Mouse (Mus musculus) forebrain, postnatal 0 days (tissue): ENCODE measurements at regions not wholly inside any gene's neighbourhood (a gene's known extent, or its start where the extent isn't known, plus 50 kb on each side); places are given as distances from the start of the nearest gene placed in this dataset.

ENCODE experiments used
- ATAC-seq: fragments of 200-750 bp; cut with Nextera tagmentation; 2 replicates; pipeline ENCODE4 v1.8.0; 2017; ENCODE audit warnings: mild to moderate bottlenecking, moderate library complexity
- DNase-seq: peaks from one replicate; pipeline ENCODE4 v3.0.0-alpha.2; 2015
- H3K27ac ChIP-seq: fragments of 300-500 bp; sonication (generic); 2 replicates; pipeline ENCODE4 v1.5.1; 2014; ENCODE audit warnings: low read depth, mild to moderate bottlenecking, antibody characterized with exemption, low read length, moderate library complexity, mixed read lengths
- H3K27me3 ChIP-seq: fragments of 300-500 bp; sonication (generic); 2 replicates; pipeline ENCODE4 v1.6.1; 2014; ENCODE audit warnings: mild to moderate bottlenecking, low read length, mixed read lengths; ENCODE audit not compliant: insufficient read depth
- H3K36me3 ChIP-seq: fragments of 300-500 bp; sonication (generic); 2 replicates; pipeline ENCODE4 v1.6.1; 2014; ENCODE audit warnings: mild to moderate bottlenecking, moderate library complexity; ENCODE audit not compliant: insufficient read depth
- H3K4me1 ChIP-seq: fragments of 300-500 bp; sonication (generic); 2 replicates; pipeline ENCODE4 v1.6.1; 2014; ENCODE audit warnings: antibody characterized with exemption; ENCODE audit not compliant: insufficient read depth
- H3K4me2 ChIP-seq: fragments of 300-500 bp; sonication (generic); 2 replicates; pipeline ENCODE4 v1.6.1; 2014; ENCODE audit warnings: low read depth, mild to moderate bottlenecking, moderate library complexity
- H3K4me3 ChIP-seq: fragments of 300-500 bp; sonication (generic); 2 replicates; pipeline ENCODE4 v1.5.1; 2014; ENCODE audit warnings: low read depth, low read length, mixed read lengths
- H3K9ac ChIP-seq: fragments of 300-500 bp; sonication (generic); 2 replicates; pipeline ENCODE4 v1.6.1; 2014; ENCODE audit warnings: mild to moderate bottlenecking
- H3K9me3 ChIP-seq: fragments of 300-500 bp; sonication (generic); 2 replicates; pipeline ENCODE4 v1.6.1; 2016; ENCODE audit warnings: low read length
- CTCF ChIP-seq: sonication (generic); IDR thresholded peaks from 2 replicates; pipeline ENCODE4 v1.5.1; 2016; ENCODE audit warnings: antibody characterized with exemption, control low read depth, low read depth
- WGBS: fragments of 180-500 bp; shearing (Covaris S2); extraction: QIAGEN DNeasy Blood & Tissue Kit; methylation state at CpG from one replicate; pipeline ENCODE4 v1.1.7; 2014; 5-methylcytosine and 5-hydroxymethylcytosine counted together

- DNase-seq (no peak), ATAC-seq (no peak)
- Histone ChIP-seq H3K4me1 (peaks cover 21% of the 10 kb centered on the region), H3K27ac (no peak overlapping the region), H3K27me3 (no peaks in the 10 kb centered on the region), H3K9ac (no peak overlapping the region), H3K4me2 (no peak overlapping the region), H3K4me3 (no peak overlapping the region), H3K9me3 (no peaks in the 10 kb centered on the region), H3K36me3 (no peaks in the 10 kb centered on the region)
- TF ChIP-seq CTCF: no peak
- WGBS: 73% methylated on average over 2 of the region's 2 CpGs
These were observed 90.8 kb downstream of the Chst1 start for GRCm38 (mm10) chr2:92690304-92690703.

GRCm38 (mm10) chr2:92691438-92691837 is 91.9 kb downstream of the Chst1 start:
- no peak for DNase-seq
- no peak for ATAC-seq
- no peak overlapping the region for H3K4me3 ChIP-seq
- WGBS: 84% methylated on average over 2 of the region's 2 CpGs
- no peaks in the 10 kb centered on the region for H3K27me3 ChIP-seq
- no peak for TF ChIP-seq CTCF
- no peak overlapping the region for H3K4me2 ChIP-seq
- H3K9me3 ChIP-seq: no peaks in the 10 kb centered on the region
- no peak overlapping the region for H3K27ac ChIP-seq
- H3K36me3 ChIP-seq: no peaks in the 10 kb centered on the region
- peaks cover 27% of the 10 kb centered on the region for H3K4me1 ChIP-seq
- no peak overlapping the region for H3K9ac ChIP-seq

GRCm38 (mm10) chr2:92692623-92693022 is 93.1 kb downstream of the Chst1 start:
- no peak overlapping the region for H3K4me3 ChIP-seq
- H3K27ac ChIP-seq: peak overlapping the region; percentile 54
- TF ChIP-seq CTCF: peak; percentile 48
- H3K4me1 ChIP-seq: peaks cover 27% of the 10 kb centered on the region
- no peaks in the 10 kb centered on the region for H3K27me3 ChIP-seq
- WGBS: 29% methylated on average over 1 of the region's 1 CpGs
- H3K9ac ChIP-seq: no peak overlapping the region
- DNase-seq (peak; percentile 63), ATAC-seq (peak; percentile 42)
- H3K36me3 ChIP-seq: no peaks in the 10 kb centered on the region
- H3K4me2 ChIP-seq: no peak overlapping the region
- H3K9me3 ChIP-seq: no peaks in the 10 kb centered on the region

- H3K9me3 ChIP-seq: no peaks in the 10 kb centered on the region
- no peak overlapping the region for H3K4me2 ChIP-seq
- H3K36me3 ChIP-seq: no peaks in the 10 kb centered on the region
- H3K9ac ChIP-seq: no peak overlapping the region
- H3K27me3 ChIP-seq: no peaks in the 10 kb centered on the region
- H3K4me3 ChIP-seq: no peak overlapping the region
- ATAC-seq (no peak), DNase-seq (no peak)
- peak overlapping the region; percentile 54 for H3K27ac ChIP-seq
- H3K4me1 ChIP-seq: peaks cover 27% of the 10 kb centered on the region
- no peak for TF ChIP-seq CTCF
These were observed 93.5 kb downstream of the Chst1 start for GRCm38 (mm10) chr2:92693024-92693423.

- ATAC-seq (no peak), DNase-seq (no peak)
- Histone ChIP-seq H3K27me3 (no peaks in the 10 kb centered on the region), H3K36me3 (no peaks in the 10 kb centered on the region), H3K27ac (no peak overlapping the region), H3K4me3 (no peak overlapping the region), H3K9ac (no peak overlapping the region), H3K4me2 (no peak overlapping the region), H3K4me1 (peaks cover 12% of the 10 kb centered on the region; the same call in 1 of the 2 replicates), H3K9me3 (no peaks in the 10 kb centered on the region)
- TF ChIP-seq CTCF: no peak
- 81% methylated on average over 2 of the region's 2 CpGs for WGBS
These were observed 95.3 kb downstream of the Chst1 start for GRCm38 (mm10) chr2:92694797-92695196.

GRCm38 (mm10) chr2:92695869-92696268 is 96.4 kb downstream of the Chst1 start:
- Histone ChIP-seq H3K4me2 (no peak overlapping the region), H3K9me3 (no peaks in the 10 kb centered on the region), H3K27me3 (no peaks in the 10 kb centered on the region), H3K36me3 (no peaks in the 10 kb centered on the region), H3K4me1 (peaks cover 5% of the 10 kb centered on the region; the same call in 1 of the 2 replicates), H3K4me3 (no peak overlapping the region), H3K27ac (no peak overlapping the region), H3K9ac (no peak overlapping the region)
- ATAC-seq: peak; percentile 55
- TF ChIP-seq CTCF: no peak
- DNase-seq: peak; percentile 53
- WGBS: 14% methylated on average over 3 of the region's 3 CpGs

GRCm38 (mm10) chr2:92697721-92698120 is 98.2 kb downstream of the Chst1 start:
- Histone ChIP-seq H3K9ac (no peak overlapping the region), H3K4me2 (no peak overlapping the region)
- WGBS: 46% methylated on average over 5 of the region's 5 CpGs

GRCm38 (mm10) chr2:92699360-92699759 is 99.9 kb downstream of the Chst1 start:
- Histone ChIP-seq H3K9ac (no peak overlapping the region), H3K27ac (no peak overlapping the region), H3K4me3 (no peak overlapping the region), H3K4me1 (peaks cover 5% of the 10 kb centered on the region; the same call in 1 of the 2 replicates), H3K36me3 (no peaks in the 10 kb centered on the region), H3K9me3 (no peaks in the 10 kb centered on the region), H3K4me2 (no peak overlapping the region), H3K27me3 (no peaks in the 10 kb centered on the region)
- ATAC-seq (no peak), DNase-seq (no peak)
- WGBS: 61% methylated on average over 6 of the region's 6 CpGs
- no peak for TF ChIP-seq CTCF

More at GRCm38 (mm10) chr2:92697721-92698120, 98.2 kb downstream of the Chst1 start:
- TF ChIP-seq CTCF: no peak
- ATAC-seq (no peak), DNase-seq (no peak)
- H3K36me3 ChIP-seq: no peaks in the 10 kb centered on the region
- no peak overlapping the region for H3K4me3 ChIP-seq
- no peak overlapping the region for H3K27ac ChIP-seq
- H3K27me3 ChIP-seq: no peaks in the 10 kb centered on the region
- H3K9me3 ChIP-seq: no peaks in the 10 kb centered on the region
- H3K4me1 ChIP-seq: peaks cover 5% of the 10 kb centered on the region; the same call in 1 of the 2 replicates
